Mouse (Mus musculus): ENCODE results near the gene Plcb1. TPM values are rescaled to one million over a fixed set of nuclear protein-coding genes. Genes with fewer than 3 reads are reported as not detected.

Gene Plcb1
- total RNA-seq, 2 experiments from 2014 or later: 3.3 to 6.5 TPM

- ATAC-seq (replicated peaks; ENCODE audit: poor library complexity): no peak
These were observed 125.5 kb downstream of the Plcb1 start for GRCm38 (mm10) chr2:134911360-134911759.

GRCm38 (mm10) chr2:134912616-134913015, 126.7 kb downstream of the Plcb1 start:
- no peak for ATAC-seq (replicated peaks; ENCODE audit: poor library complexity)

GRCm38 (mm10) chr2:134913542-134913941, 127.7 kb downstream of the Plcb1 start:
- ATAC-seq (replicated peaks; ENCODE audit: poor library complexity): no peak

GRCm38 (mm10) chr2:134914091-134914550, 128.3 kb downstream of the Plcb1 start:
- no peak for ATAC-seq (replicated peaks; ENCODE audit: poor library complexity)

GRCm38 (mm10) chr2:134915035-134915434, 129.2 kb downstream of the Plcb1 start:
- ATAC-seq (replicated peaks; ENCODE audit: poor library complexity): no peak

GRCm38 (mm10) chr2:134920611-134921280, 134.9 kb downstream of the Plcb1 start:
- ATAC-seq (replicated peaks; ENCODE audit: poor library complexity): no peak

GRCm38 (mm10) chr2:134922636-134923375, 136.9 kb downstream of the Plcb1 start:
- no peak for ATAC-seq (replicated peaks; ENCODE audit: poor library complexity)

- no peak for ATAC-seq (replicated peaks; ENCODE audit: poor library complexity)
These were observed 138.3 kb downstream of the Plcb1 start for GRCm38 (mm10) chr2:134924143-134924655.

- ATAC-seq (replicated peaks; ENCODE audit: poor library complexity): no peak
These were observed 140.4 kb downstream of the Plcb1 start for GRCm38 (mm10) chr2:134926266-134926665.

- no peak for ATAC-seq (replicated peaks; ENCODE audit: poor library complexity)
These were observed 141.2 kb downstream of the Plcb1 start for GRCm38 (mm10) chr2:134927072-134927471.

- no peak for ATAC-seq (replicated peaks; ENCODE audit: poor library complexity)
These were observed 143.6 kb downstream of the Plcb1 start for GRCm38 (mm10) chr2:134929452-134929851.

- no peak for ATAC-seq (replicated peaks; ENCODE audit: poor library complexity)
These were observed 145.1 kb downstream of the Plcb1 start for GRCm38 (mm10) chr2:134930961-134931360.

GRCm38 (mm10) chr2:134931756-134932421, 146.0 kb downstream of the Plcb1 start:
- no peak for ATAC-seq (replicated peaks; ENCODE audit: poor library complexity)

GRCm38 (mm10) chr2:134935469-134935868, 149.6 kb downstream of the Plcb1 start:
- no peak for ATAC-seq (replicated peaks; ENCODE audit: poor library complexity)

GRCm38 (mm10) chr2:134935970-134936649, 150.2 kb downstream of the Plcb1 start:
- ATAC-seq (replicated peaks; ENCODE audit: poor library complexity): no peak

GRCm38 (mm10) chr2:134937666-134938065, 151.8 kb downstream of the Plcb1 start:
- ATAC-seq (replicated peaks; ENCODE audit: poor library complexity): no peak

- no peak for ATAC-seq (replicated peaks; ENCODE audit: poor library complexity)
These were observed 156.2 kb downstream of the Plcb1 start for GRCm38 (mm10) chr2:134942039-134942438.

GRCm38 (mm10) chr2:134942919-134943318, 157.1 kb downstream of the Plcb1 start:
- no peak for ATAC-seq (replicated peaks; ENCODE audit: poor library complexity)

GRCm38 (mm10) chr2:134946331-134946730, 160.5 kb downstream of the Plcb1 start:
- ATAC-seq (replicated peaks; ENCODE audit: poor library complexity): no peak

- no peak for ATAC-seq (replicated peaks; ENCODE audit: poor library complexity)
These were observed 161.0 kb downstream of the Plcb1 start for GRCm38 (mm10) chr2:134946911-134947310.

GRCm38 (mm10) chr2:134952088-134952487, 166.2 kb downstream of the Plcb1 start:
- no peak for ATAC-seq (replicated peaks; ENCODE audit: poor library complexity)

Measured in megakaryocyte progenitor cell, adult 5-6 weeks (primary cell).